Mouse (Mus musculus) bone marrow macrophage, adult 2 months (primary cell): ENCODE data around the gene Galnt17.

Experiments used
- CTCF ChIP-seq: IDR thresholded peaks from 2 replicates; pipeline ENCODE4 v1.5.1; 2012; ENCODE audit warnings: low read depth, mild to moderate bottlenecking, low read length, moderate library complexity
- POLR2A ChIP-seq: IDR thresholded peaks from 2 replicates; pipeline ENCODE4 v1.6.1; 2012; ENCODE audit warnings: mild to moderate bottlenecking, low read depth, low read length, borderline replicate concordance

DNA sequence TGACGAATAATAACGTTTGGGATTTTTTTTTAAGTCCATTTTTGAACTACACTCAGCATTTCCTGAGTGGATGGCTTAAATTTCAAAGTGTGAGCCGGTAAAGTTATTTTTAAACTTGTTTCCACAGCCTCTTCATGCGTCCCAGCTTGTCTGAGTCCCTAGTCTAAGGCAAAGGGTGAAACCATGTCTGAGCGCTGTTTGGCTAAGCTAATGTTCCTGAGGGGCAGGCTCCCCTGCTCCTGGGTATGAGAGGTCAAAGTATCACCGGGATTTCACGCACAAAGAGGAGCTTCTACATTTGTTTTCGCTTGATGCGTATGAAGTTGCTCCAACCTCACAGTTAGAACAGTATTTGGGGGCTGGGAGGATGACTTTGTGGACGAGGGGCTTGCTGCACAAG lies 78.6 kb downstream of the Galnt17 start:
- TF ChIP-seq CTCF (no peak), POLR2A (no peak)
